Mouse (Mus musculus) liver, embryonic 14.5 days (tissue): ENCODE measurements around the gene Tdrd7.

ENCODE experiments used
- CTCF ChIP-seq: IDR thresholded peaks from 2 replicates; pipeline ENCODE4 v1.5.1; 2016; ENCODE audit warnings: antibody characterized with exemption, low read depth, control low read depth
- EP300 ChIP-seq: IDR thresholded peaks from 2 replicates; pipeline ENCODE4 v1.6.1; 2016; ENCODE audit warnings: antibody characterized with exemption, low read depth

GRCm38 (mm10) chr4:46033197-46033596 lies 68.1 kb downstream of the Tdrd7 start:
- TF ChIP-seq CTCF (no peak), EP300 (no peak)
